Mouse (Mus musculus): ENCODE results near the gene Nfia. TPM values are rescaled to one million over a fixed set of nuclear protein-coding genes. Genes with fewer than 3 reads are reported as not detected.

The Nfia gene
- polyA plus RNA-seq, 1 experiment from 2014 or later: 51.0 TPM

DNA sequence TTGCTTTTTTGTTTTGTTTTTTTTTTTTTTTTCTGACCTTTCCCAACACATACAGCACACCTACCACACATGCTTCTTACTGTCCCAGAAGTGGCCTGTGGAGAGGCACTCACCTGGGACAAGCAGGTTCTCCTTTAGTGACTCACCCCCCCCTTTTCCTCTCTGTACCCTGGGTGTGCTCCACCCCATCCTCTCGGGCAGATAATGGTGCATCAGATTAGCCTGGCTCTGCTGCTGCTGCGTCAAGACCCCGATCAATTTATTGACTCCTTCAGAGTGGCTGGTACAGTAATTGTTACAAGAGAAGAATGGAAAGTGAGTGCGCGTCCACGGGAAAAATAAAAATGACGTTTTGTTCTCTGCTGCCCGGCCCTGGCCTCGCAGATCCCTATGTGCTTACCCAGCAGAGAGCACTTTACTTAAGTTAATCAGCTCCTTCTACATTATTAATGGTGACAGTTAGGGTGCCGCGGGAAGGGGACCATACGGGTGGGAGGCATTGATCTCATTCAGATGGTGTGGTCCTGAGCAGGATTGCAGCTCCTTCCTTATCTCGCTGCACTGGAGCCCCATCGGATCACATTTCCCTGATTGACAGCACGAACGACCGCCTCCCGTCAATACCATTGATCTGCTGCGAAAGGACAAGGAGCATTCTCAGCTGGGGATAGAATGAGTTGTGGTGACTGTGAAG is 321.7 kb downstream of the Nfia start:
- H3K4me2 ChIP-seq (replicated peaks): no peak overlapping the region
- H3K4me3 ChIP-seq: no peak overlapping the region
- H3K9ac ChIP-seq: no peak overlapping the region
- peaks cover 9% of the 10 kb centered on the region; the same call in 1 of the 2 replicates for H3K36me3 ChIP-seq
- no peak for ATAC-seq (ENCODE audit: insufficient number of reproducible peaks, insufficient read depth, low FRiP score, low TSS enrichment)
- 21% methylated on average over 19 of the region's 19 CpGs for WGBS
- H3K4me1 ChIP-seq: peaks cover 3% of the 10 kb centered on the region
- no peaks in the 10 kb centered on the region for H3K27me3 ChIP-seq
- no peaks in the 10 kb centered on the region for H3K9me3 ChIP-seq
- no peak overlapping the region for H3K27ac ChIP-seq

DNA sequence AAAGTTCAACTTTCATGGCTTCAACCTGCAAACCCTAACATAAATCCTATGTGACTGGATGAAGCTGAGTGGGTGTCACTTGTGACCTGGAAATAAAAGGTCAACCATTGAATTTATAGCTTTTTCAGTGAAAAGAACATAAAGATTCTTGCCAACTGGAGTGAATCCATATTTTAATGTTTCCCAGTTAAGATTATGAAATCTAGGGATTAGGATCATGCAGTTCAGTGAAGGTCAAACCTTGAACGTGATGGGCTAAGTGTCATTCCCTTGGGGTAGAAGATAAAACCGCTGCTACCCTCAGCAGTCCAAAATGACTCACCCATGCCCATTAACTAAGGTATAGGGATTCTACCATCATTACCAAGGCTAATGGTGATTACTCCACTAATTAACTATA is 322.5 kb downstream of the Nfia start:
- no peaks in the 10 kb centered on the region for H3K27me3 ChIP-seq
- H3K4me1 ChIP-seq: peaks cover 3% of the 10 kb centered on the region
- no peak overlapping the region for H3K9ac ChIP-seq
- no peak overlapping the region for H3K4me2 ChIP-seq (replicated peaks)
- H3K9me3 ChIP-seq: no peaks in the 10 kb centered on the region
- WGBS: 79% methylated on average over 2 of the region's 2 CpGs
- ATAC-seq (ENCODE audit: insufficient number of reproducible peaks, insufficient read depth, low FRiP score, low TSS enrichment): no peak
- H3K27ac ChIP-seq: no peak overlapping the region
- H3K36me3 ChIP-seq: peaks cover 9% of the 10 kb centered on the region; the same call in 1 of the 2 replicates
- no peak overlapping the region for H3K4me3 ChIP-seq

DNA sequence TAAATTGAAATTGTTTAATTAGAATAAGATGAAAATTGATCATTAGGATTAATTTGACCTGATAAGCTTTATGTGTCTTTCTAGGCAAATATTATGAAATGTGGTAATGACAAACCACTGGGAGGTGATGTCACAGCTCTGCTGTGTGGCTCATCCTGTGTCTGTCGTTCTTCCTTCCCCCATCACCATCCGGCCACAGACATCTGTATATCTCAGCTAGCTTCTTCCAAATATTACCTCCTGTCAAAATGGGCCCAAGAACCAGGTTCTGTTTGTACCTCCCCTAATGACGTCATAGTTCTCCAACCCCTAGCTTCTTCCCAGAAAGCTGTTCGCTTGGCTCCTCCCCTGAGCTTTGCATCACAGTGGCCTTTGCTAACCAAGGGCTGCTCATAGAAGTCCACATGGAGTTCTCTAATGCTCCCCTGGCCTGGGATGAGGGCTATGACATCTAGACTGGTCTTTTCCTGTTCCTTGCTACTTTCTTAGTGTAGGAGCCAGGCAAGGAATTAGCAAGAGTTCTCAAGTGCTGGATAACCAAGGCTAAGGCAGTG is 324.6 kb downstream of the Nfia start:
- H3K4me1 ChIP-seq: peaks cover 14% of the 10 kb centered on the region
- no peak overlapping the region; the same call in 1 of the 2 replicates for H3K27ac ChIP-seq
- no peak overlapping the region for H3K4me2 ChIP-seq (replicated peaks)
- ATAC-seq (ENCODE audit: insufficient number of reproducible peaks, insufficient read depth, low FRiP score, low TSS enrichment): no peak
- peaks cover 9% of the 10 kb centered on the region; the same call in 1 of the 2 replicates for H3K36me3 ChIP-seq
- H3K27me3 ChIP-seq: no peaks in the 10 kb centered on the region
- no peaks in the 10 kb centered on the region for H3K9me3 ChIP-seq
- 83% methylated on average over 4 of the region's 4 CpGs for WGBS
- no peak overlapping the region for H3K9ac ChIP-seq
- H3K4me3 ChIP-seq: no peak overlapping the region

DNA sequence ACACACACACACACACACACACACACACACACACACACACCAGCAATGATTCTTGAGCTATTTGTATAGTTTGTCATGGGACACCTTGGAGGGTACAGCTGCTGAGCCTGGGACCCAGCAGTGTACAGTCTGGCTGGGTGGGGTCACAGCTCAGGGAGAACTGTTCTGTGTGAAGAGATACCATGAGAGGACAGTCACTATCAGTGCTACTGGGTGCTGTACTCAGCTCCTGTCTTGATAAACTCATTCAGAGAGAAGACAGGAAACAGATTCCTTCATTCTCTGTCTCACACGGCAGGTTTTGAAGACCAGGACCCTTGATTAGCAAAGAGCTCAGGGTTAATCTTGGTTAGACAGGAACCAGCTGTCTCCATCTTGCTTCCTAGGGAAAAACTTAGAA is 326.1 kb downstream of the Nfia start:
- Histone ChIP-seq H3K4me1 (peaks cover 25% of the 10 kb centered on the region), H3K27me3 (no peaks in the 10 kb centered on the region), H3K27ac (no peak overlapping the region), H3K4me2 (replicated peaks) (no peak overlapping the region), H3K9me3 (no peaks in the 10 kb centered on the region), H3K9ac (no peak overlapping the region), H3K4me3 (no peak overlapping the region), H3K36me3 (peaks cover 9% of the 10 kb centered on the region; the same call in 1 of the 2 replicates)
- no peak for ATAC-seq (ENCODE audit: insufficient number of reproducible peaks, insufficient read depth, low FRiP score, low TSS enrichment)
- 39% methylated on average over 1 of the region's 1 CpGs for WGBS

DNA sequence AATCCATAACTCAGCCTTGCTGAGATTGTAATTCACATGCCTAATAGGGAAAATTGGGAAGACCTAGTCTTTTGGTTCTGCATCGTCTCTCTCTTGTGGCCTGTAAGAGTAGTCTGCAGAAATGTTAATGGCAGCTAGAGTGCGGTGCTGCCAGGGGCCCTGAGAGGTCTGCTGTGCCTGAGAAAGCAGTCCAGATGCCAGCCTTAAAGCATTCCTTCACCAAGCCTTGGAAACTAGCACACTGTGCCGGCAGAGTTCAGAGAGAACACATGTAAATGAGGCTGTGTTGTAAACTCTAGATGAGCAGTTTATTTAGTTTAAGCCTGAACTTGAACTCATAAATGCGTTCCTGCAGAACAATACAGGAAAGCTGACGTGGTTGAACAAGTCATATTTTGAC is 326.9 kb downstream of the Nfia start:
- no peak for ATAC-seq (ENCODE audit: insufficient number of reproducible peaks, insufficient read depth, low FRiP score, low TSS enrichment)
- no peak overlapping the region for H3K27ac ChIP-seq

DNA sequence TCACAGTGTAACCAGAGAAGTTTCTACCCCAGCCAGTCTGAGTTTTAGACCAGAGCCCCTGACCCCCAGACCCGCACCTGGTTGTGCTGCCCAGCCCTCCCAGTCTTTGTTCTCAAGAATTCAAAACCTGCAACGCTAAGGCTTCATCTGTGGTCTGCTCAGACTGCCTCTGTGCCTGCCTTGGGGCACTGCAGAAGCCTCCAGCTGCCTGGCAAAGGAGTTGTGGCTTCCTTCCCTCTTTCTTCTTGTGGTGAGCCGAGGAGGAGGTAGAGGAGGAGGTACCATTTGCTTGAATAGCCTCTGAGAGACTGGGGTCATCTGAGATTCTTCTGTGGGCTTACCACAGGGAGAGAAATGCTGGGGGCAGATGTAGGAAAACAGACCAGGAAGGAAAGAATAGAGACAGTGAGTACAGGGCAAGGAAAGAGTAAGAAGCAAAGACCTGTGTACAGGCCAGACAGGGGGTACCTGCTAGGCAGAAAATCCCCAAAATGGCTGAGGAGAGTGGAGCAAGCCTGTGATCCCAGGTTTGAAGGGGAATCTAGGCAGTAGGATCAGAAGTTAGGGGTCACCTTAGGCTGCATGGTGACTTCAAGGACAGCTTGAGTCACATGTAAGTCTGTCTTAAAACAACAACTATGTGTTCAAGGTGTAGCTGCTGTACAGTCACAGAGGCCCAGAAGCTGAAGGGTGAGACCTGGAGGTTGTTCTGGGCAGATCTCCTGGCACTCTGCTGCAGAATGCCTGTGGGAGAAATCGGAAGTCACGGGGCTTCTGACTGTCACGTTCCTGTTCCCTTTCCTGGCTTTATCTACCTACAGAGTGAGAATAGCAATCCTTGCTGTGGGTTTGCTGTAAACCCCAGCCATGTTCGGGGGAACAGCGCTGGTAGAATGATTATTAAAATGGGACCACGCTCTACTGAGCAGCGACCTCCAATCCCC is 328.9 kb downstream of the Nfia start:
- peak overlapping the region; percentile 66 for H3K27ac ChIP-seq
- ATAC-seq (ENCODE audit: insufficient number of reproducible peaks, insufficient read depth, low FRiP score, low TSS enrichment): no peak
- H3K4me3 ChIP-seq: no peak overlapping the region
- H3K9ac ChIP-seq: no peak overlapping the region
- no peak overlapping the region for H3K4me2 ChIP-seq (replicated peaks)
- no peaks in the 10 kb centered on the region for H3K27me3 ChIP-seq
- no peaks in the 10 kb centered on the region for H3K9me3 ChIP-seq
- peaks cover 51% of the 10 kb centered on the region for H3K4me1 ChIP-seq
- WGBS: 57% methylated on average over 10 of the region's 10 CpGs
- H3K36me3 ChIP-seq: peaks cover 6% of the 10 kb centered on the region; the same call in 1 of the 2 replicates

More for the DNA sequence above, 326.9 kb downstream of the Nfia start:
- no peak overlapping the region for H3K4me2 ChIP-seq (replicated peaks)
- peaks cover 32% of the 10 kb centered on the region for H3K4me1 ChIP-seq
- 75% methylated on average over 5 of the region's 5 CpGs for WGBS
- peaks cover 8% of the 10 kb centered on the region; the same call in 1 of the 2 replicates for H3K36me3 ChIP-seq
- no peaks in the 10 kb centered on the region for H3K27me3 ChIP-seq
- H3K4me3 ChIP-seq: no peak overlapping the region
- no peaks in the 10 kb centered on the region for H3K9me3 ChIP-seq
- H3K9ac ChIP-seq: no peak overlapping the region

DNA sequence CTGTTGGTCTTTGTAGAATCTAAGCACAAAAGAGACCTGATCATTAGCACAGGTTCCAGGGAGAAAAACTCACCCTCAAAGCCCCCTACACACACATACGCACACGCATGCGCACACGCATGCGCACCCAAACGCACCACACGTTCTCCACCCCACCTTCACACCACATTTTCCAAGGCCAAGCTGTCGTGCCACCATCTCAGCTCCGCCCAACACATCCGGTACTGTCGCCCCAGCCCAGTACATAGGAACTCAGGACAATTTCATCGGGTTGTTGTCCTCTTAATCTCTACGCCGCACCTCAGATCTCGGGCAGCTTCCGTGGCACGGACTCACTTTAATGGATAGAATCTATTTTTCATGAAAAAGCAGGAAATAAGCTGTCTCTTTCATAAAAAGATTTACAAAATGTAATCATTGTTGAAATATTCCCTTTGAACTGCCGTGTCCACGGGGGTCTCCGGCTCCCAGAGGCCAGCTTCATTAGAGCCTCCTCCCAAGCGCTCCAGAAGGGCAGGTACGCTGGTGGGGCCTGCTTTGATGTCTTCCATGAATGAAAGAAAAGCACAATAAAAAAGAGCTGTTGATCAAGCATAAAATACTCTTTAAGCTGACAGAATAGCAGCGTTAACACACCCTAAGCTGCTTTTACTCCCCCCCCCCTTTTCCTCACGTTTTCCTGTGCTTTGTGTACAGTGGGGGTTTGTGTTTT is 330.2 kb downstream of the Nfia start:
- Histone ChIP-seq H3K4me2 (replicated peaks) (no peak overlapping the region), H3K36me3 (no peaks in the 10 kb centered on the region), H3K27me3 (no peaks in the 10 kb centered on the region), H3K27ac (peak overlapping the region; percentile 66), H3K9me3 (no peaks in the 10 kb centered on the region), H3K9ac (no peak overlapping the region), H3K4me1 (peaks cover 63% of the 10 kb centered on the region), H3K4me3 (no peak overlapping the region)
- no peak for ATAC-seq (ENCODE audit: insufficient number of reproducible peaks, insufficient read depth, low FRiP score, low TSS enrichment)
- WGBS: 61% methylated on average over 24 of the region's 24 CpGs

DNA sequence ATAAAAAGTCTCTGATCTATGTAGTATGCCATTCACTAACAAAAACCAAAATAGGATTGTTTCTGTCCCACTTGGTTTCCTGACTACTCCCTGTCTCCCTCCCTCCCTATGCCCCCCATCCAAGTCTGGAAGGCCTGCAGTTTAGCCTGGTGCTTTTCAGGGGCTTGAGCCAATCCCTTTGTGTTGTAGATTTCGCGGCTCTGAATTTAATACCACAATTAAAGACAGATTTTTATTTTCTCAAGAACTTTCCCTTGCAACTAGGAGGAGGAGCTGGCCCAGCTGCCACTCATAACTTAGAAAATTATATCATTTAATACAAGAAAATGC is 330.8 kb downstream of the Nfia start:
- peaks cover 67% of the 10 kb centered on the region for H3K4me1 ChIP-seq
- no peaks in the 10 kb centered on the region for H3K36me3 ChIP-seq
- H3K4me2 ChIP-seq (replicated peaks): no peak overlapping the region
- H3K9me3 ChIP-seq: no peaks in the 10 kb centered on the region
- 32% methylated on average over 2 of the region's 2 CpGs for WGBS
- ATAC-seq (ENCODE audit: insufficient number of reproducible peaks, insufficient read depth, low FRiP score, low TSS enrichment): no peak
- no peak overlapping the region for H3K9ac ChIP-seq
- no peak overlapping the region for H3K4me3 ChIP-seq
- H3K27ac ChIP-seq: peak overlapping the region; percentile 66; the same call in 1 of the 2 replicates
- no peaks in the 10 kb centered on the region for H3K27me3 ChIP-seq

DNA sequence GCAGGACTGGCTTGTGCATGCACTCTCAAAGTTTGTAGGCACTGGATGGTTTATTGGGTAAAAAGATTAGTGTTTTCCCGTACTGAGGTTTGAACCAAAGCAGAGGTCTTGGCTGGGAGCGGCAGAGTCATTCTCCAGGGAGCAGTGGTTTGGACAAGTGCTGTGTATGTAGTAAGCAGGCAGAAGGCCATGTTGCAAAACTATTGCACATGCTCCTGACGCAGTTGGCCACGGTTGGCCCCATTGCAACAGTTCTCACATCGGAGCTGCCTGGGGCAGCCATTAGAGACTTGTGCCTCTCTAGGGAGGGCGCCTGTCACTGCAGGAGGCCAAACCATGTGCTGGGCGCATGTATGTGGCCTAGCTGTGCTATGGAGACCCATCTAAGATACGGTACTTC is 331.6 kb downstream of the Nfia start:
- 84% methylated on average over 8 of the region's 8 CpGs for WGBS

DNA sequence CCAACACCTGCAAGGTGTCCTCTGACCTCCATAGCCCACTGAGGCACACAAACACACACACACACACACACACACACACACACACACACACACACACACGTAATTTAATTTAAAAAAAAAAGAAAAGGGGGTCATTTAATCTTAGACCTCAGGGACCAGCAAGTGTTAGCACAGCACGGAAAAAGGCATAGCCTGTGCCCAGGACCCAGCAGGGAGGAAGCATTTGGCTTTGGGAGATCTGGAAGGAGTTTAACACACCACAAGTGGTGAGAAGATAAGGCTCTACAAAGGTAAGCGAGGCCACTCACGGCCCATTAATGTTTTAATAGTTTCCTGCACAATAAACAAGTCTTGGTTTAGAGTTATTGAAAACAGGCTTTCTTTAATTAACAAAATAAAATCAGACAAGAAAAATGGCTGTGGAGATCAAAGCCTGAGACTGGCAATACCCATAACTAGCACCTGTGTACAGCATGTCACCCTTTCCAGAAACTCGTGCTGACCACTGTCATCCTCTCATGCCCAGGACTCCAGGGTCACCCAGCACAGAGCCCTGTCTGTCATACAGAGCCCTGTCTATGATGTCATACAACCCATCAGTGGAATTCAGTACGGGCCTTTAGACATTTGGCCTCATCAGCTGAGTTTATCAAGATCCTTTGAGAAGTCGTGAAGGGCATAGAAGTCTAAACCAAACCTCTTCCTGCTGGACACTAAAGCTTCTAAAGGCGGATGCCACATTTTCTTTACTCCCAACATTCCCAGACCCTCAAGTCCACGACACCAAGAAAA is 332.6 kb downstream of the Nfia start:
- no peaks in the 10 kb centered on the region for H3K36me3 ChIP-seq
- WGBS: 54% methylated on average over 9 of the region's 9 CpGs
- H3K4me1 ChIP-seq: peaks cover 76% of the 10 kb centered on the region

More for the DNA sequence above, 331.6 kb downstream of the Nfia start:
- Histone ChIP-seq H3K27me3 (no peaks in the 10 kb centered on the region), H3K4me1 (peaks cover 71% of the 10 kb centered on the region), H3K4me3 (no peak overlapping the region), H3K4me2 (replicated peaks) (no peak overlapping the region), H3K36me3 (no peaks in the 10 kb centered on the region), H3K9me3 (no peaks in the 10 kb centered on the region), H3K9ac (no peak overlapping the region), H3K27ac (no peak overlapping the region)
- ATAC-seq (ENCODE audit: insufficient number of reproducible peaks, insufficient read depth, low FRiP score, low TSS enrichment): no peak

DNA sequence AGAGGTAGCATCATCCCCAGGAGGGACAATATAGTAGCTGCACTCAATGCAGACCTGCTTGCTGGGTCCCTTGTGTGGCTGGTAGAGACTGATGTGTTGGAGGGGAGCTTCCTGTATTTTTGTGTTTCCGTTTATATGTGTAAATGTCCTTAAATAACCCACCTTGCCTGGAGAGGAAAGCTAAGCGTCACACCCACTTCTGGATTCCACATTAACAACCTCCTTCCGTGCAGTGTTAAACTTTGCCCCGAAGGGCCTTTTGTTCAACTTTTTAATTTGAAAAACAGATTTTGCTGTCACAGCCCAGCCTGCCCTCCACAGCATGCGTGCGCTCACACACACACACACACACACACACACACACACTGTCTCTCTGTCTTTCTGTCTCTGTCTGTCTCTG is 333.4 kb downstream of the Nfia start:
- Histone ChIP-seq H3K27me3 (no peaks in the 10 kb centered on the region), H3K27ac (peak overlapping the region; percentile 91), H3K36me3 (no peaks in the 10 kb centered on the region), H3K4me2 (replicated peaks) (peak overlapping the region; percentile 35), H3K9me3 (no peaks in the 10 kb centered on the region), H3K9ac (no peak overlapping the region), H3K4me3 (no peak overlapping the region), H3K4me1 (peaks cover 71% of the 10 kb centered on the region)
- ATAC-seq (ENCODE audit: insufficient number of reproducible peaks, insufficient read depth, low FRiP score, low TSS enrichment): no peak
- WGBS: 21% methylated on average over 6 of the region's 6 CpGs

More for the DNA sequence above, 332.6 kb downstream of the Nfia start:
- Histone ChIP-seq H3K27ac (peak overlapping the region; percentile 91), H3K4me3 (no peak overlapping the region), H3K9me3 (no peaks in the 10 kb centered on the region), H3K4me2 (replicated peaks) (no peak overlapping the region), H3K9ac (no peak overlapping the region), H3K27me3 (no peaks in the 10 kb centered on the region)
- no peak for ATAC-seq (ENCODE audit: insufficient number of reproducible peaks, insufficient read depth, low FRiP score, low TSS enrichment)
